Mouse (Mus musculus) adrenal gland, postnatal 36 days (tissue): ENCODE measurements around the gene Zbtb37. TPM values are rescaled to one million over a fixed set of nuclear protein-coding genes. Genes with fewer than 3 reads are reported as not detected.

Experiments
- DNase-seq, 2 experiments: peaks; one replicate each; pipeline ENCODE4 v3.0.0; 2021; ENCODE audit warnings: mixed read lengths in 1 of 2
- total RNA-seq, 2 experiments: library from RNA; stranded (reverse); gene quantifications; 2 replicates each; pipeline ENCODE4 v1.2.3; 2021

Zbtb37 gene
- total RNA-seq, 2 experiments from 2014 or later, result 13.4 to 19.1 TPM

- peak in 1 of 2 experiments; percentile 4 for DNase-seq
Measured at GRCm38 (mm10) chr1:160978071-160978735, 56.4 kb downstream of the Zbtb37 start, which contains the start of gene Serpinc1. Serpinc1 (plus strand) TSS chr1:160978585.

- DNase-seq, result no peak
Measured at GRCm38 (mm10) chr1:160968643-160969042, 66.0 kb downstream of the Zbtb37 start.

- no peak for DNase-seq
Measured at GRCm38 (mm10) chr1:160967268-160967667, 67.4 kb downstream of the Zbtb37 start.

GRCm38 (mm10) chr1:160963199-160963598 lies 71.5 kb downstream of the Zbtb37 start:
- no peak for DNase-seq

Other genes starting within 250 kb of the Zbtb37 start
- gene Rabgap1l, start 241.6 kb downstream of the Zbtb37 start, total RNA-seq, result 10 to 100 TPM; 22.3 to 30.4 TPM
- 10 to 100 TPM; 43.7 to 47.5 TPM for gene Rc3h1, start 128.4 kb downstream of the Zbtb37 start, total RNA-seq
- gene Serpinc1, start 56.3 kb downstream of the Zbtb37 start, total RNA-seq, result 1 to 10 TPM in 1 of 2 experiments, under 1 TPM in 1; 0.36 to 1.8 TPM
- gene Dars2, start 35.8 kb upstream of the Zbtb37 start, total RNA-seq, result 10 to 100 TPM; 27.2 to 34.2 TPM
- 1 to 10 TPM; 2.8 to 3.8 TPM for gene Cenpl, start 35.9 kb upstream of the Zbtb37 start, total RNA-seq
- 10 to 100 TPM; 15.9 to 16.7 TPM for gene Klhl20, start 96.7 kb upstream of the Zbtb37 start, total RNA-seq
- 1 to 10 TPM; 4.4 to 8.5 TPM for gene Ankrd45, start 107.8 kb upstream of the Zbtb37 start, total RNA-seq
- not detected for gene Tex50, start 124.5 kb upstream of the Zbtb37 start, total RNA-seq
- gene Prdx6, start 216.4 kb upstream of the Zbtb37 start, total RNA-seq, result 100 to 1,000 TPM; 279 to 620 TPM